Mouse (Mus musculus) intestine, embryonic 16.5 days (tissue): ENCODE data around the gene Me1. TPM values are rescaled to one million over a fixed set of nuclear protein-coding genes. Genes with fewer than 3 reads are reported as not detected.
"Not testable (repeated sequence)": the region's sequence is repeated elsewhere in the genome, so short reads cannot be mapped to it uniquely, and the experiment has no call there.

Experiments used
- ATAC-seq: fragments of 200-750 bp; cut with Nextera tagmentation; 2 replicates; pipeline ENCODE4 v1.8.0; 2017; ENCODE audit warnings: moderate TSS enrichment, moderate library complexity
- H3K27ac ChIP-seq: fragments of 300-500 bp; sonication (generic); 2 replicates; pipeline ENCODE4 v1.5.1; 2014; ENCODE audit warnings: mild to moderate bottlenecking, low read length
- H3K27me3 ChIP-seq: fragments of 300-500 bp; sonication (generic); replicated peaks from 2 replicates; pipeline ENCODE4 v1.6.1; 2014; ENCODE audit warnings: low read length, control low read depth, mixed read lengths; ENCODE audit not compliant: control insufficient read depth, insufficient read depth
- H3K36me3 ChIP-seq: fragments of 300-500 bp; sonication (generic); 2 replicates; pipeline ENCODE4 v1.6.1; 2014; ENCODE audit warnings: low read length, control low read depth; ENCODE audit not compliant: control insufficient read depth, insufficient read depth
- H3K4me1 ChIP-seq: fragments of 300-500 bp; sonication (generic); 2 replicates; pipeline ENCODE4 v1.6.1; 2014; ENCODE audit warnings: low read length, control low read depth, mixed read lengths; ENCODE audit not compliant: control insufficient read depth, insufficient read depth
- H3K4me2 ChIP-seq: fragments of 300-500 bp; sonication (generic); 2 replicates; pipeline ENCODE4 v1.6.1; 2014; ENCODE audit warnings: low read depth, low read length, control low read depth
- H3K4me3 ChIP-seq: fragments of 300-500 bp; sonication (generic); 2 replicates; pipeline ENCODE4 v1.5.1; 2014; ENCODE audit warnings: mild to moderate bottlenecking, low read length
- H3K9ac ChIP-seq: fragments of 300-500 bp; sonication (generic); 2 replicates; pipeline ENCODE4 v1.6.1; 2014; ENCODE audit warnings: low read depth, low read length
- H3K9me3 ChIP-seq: fragments of 300-500 bp; sonication (generic); 2 replicates; pipeline ENCODE4 v1.6.1; 2016; ENCODE audit warnings: low read length, control low read depth; ENCODE audit not compliant: control insufficient read depth
- WGBS: fragments of 180-500 bp; shearing (Covaris S2); extraction: QIAGEN DNeasy Blood & Tissue Kit; methylation state at CpG from one replicate; pipeline ENCODE4 v1.1.7; 2014; 5-methylcytosine and 5-hydroxymethylcytosine counted together
- polyA plus RNA-seq: library from polyadenylated mRNA; unstranded; fragments of >200 nt; fragmentation: Nextera tagmentation; extraction: Ambion mirVana; gene quantifications from 2 replicates; pipeline ENCODE4 v1.2.1, GENCODE M21; 2015

Gene Me1
- polyA plus RNA-seq, 1 experiment from 2014 or later: 23.5 TPM

- Histone ChIP-seq H3K4me3 (no peak overlapping the region), H3K9ac (no peak overlapping the region), H3K4me1 (no peaks in the 10 kb centered on the region), H3K27ac (no peak overlapping the region), H3K9me3 (no peaks in the 10 kb centered on the region), H3K36me3 (no peaks in the 10 kb centered on the region), H3K4me2 (no peak overlapping the region), H3K27me3 (no peaks in the 10 kb centered on the region)
- ATAC-seq: peak; percentile 82
- 55% methylated on average over 1 of the region's 1 CpGs for WGBS
These were observed 80.0 kb downstream of the Me1 start for GRCm38 (mm10) chr9:86615765-86616164.

GRCm38 (mm10) chr9:86612091-86612490, 83.7 kb downstream of the Me1 start:
- no peaks in the 10 kb centered on the region for H3K4me1 ChIP-seq
- H3K9ac ChIP-seq: no peak overlapping the region
- WGBS: 93% methylated on average over 4 of the region's 4 CpGs
- H3K4me2 ChIP-seq: no peak overlapping the region
- no peak overlapping the region for H3K27ac ChIP-seq
- H3K36me3 ChIP-seq: no peaks in the 10 kb centered on the region
- no peak for ATAC-seq
- H3K9me3 ChIP-seq: no peaks in the 10 kb centered on the region
- H3K4me3 ChIP-seq: no peak overlapping the region
- no peaks in the 10 kb centered on the region for H3K27me3 ChIP-seq

DNA sequence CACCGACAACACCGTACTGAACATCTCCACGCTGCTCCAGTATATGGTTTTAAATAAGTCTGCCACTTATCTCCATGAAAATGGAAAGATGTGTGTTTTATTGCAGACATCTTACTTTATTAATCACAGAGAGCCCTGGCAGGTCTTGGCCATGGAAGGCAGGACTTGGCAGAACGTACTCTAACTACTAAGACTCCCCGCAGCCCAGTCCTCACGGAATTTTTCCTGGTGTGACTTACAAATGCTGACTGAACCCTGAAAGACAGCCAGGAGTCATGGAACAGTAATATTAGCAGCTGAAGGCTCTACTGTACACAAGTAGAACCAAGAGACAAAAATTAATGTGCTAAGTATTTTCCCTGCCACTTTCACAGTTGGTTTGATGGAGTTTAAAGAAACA, 90.0 kb downstream of the Me1 start:
- H3K27me3 ChIP-seq: no peaks in the 10 kb centered on the region
- WGBS: 64% methylated on average over 6 of the region's 6 CpGs
- no peaks in the 10 kb centered on the region for H3K9me3 ChIP-seq
- H3K4me1 ChIP-seq: no peaks in the 10 kb centered on the region
- no peak overlapping the region for H3K9ac ChIP-seq
- no peak overlapping the region for H3K27ac ChIP-seq
- H3K36me3 ChIP-seq: no peaks in the 10 kb centered on the region
- H3K4me3 ChIP-seq: no peak overlapping the region
- ATAC-seq: no peak
- H3K4me2 ChIP-seq: no peak overlapping the region

- Histone ChIP-seq H3K9ac (no peak overlapping the region), H3K27me3 (no peaks in the 10 kb centered on the region), H3K36me3 (no peaks in the 10 kb centered on the region), H3K4me3 (no peak overlapping the region), H3K27ac (no peak overlapping the region), H3K9me3 (no peaks in the 10 kb centered on the region), H3K4me2 (no peak overlapping the region), H3K4me1 (no peaks in the 10 kb centered on the region)
- 26% methylated on average over 8 of the region's 8 CpGs for WGBS
- ATAC-seq: peak; percentile 87
These were observed 95.9 kb downstream of the Me1 start for GRCm38 (mm10) chr9:86599723-86600303.

GRCm38 (mm10) chr9:86596983-86597382, 98.8 kb downstream of the Me1 start:
- H3K4me3 ChIP-seq, H3K4me2 ChIP-seq, H3K27ac ChIP-seq, H3K9ac ChIP-seq, H3K4me1 ChIP-seq, H3K36me3 ChIP-seq, H3K27me3 ChIP-seq, ATAC-seq, H3K9me3 ChIP-seq: not testable (repeated sequence)

DNA sequence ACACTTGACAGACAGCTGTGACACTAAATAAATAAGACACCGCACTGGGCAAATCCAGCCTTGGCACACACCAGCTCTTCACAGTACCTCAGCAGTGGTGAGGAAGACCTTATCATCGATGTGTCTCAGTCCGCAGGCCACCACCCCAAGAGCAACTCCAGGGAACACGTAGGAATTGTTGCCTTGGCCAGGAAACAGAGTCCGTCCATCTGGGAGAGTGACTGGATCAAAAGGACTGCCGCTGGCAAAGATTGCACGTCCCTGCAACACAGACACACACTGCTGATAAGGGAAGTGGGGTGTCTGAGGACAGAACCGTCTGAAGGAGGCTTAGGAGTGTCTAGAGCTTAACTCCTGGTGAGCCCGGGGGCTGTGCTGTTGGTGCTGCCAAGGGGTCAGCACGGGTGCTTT, 101.4 kb downstream of the Me1 start:
- not testable (repeated sequence) for H3K4me2 ChIP-seq, H3K4me3 ChIP-seq, H3K4me1 ChIP-seq, H3K36me3 ChIP-seq, H3K9ac ChIP-seq, H3K27me3 ChIP-seq, H3K9me3 ChIP-seq, H3K27ac ChIP-seq
- 50% methylated on average over 10 of the region's 10 CpGs for WGBS
- ATAC-seq: peak; percentile 65

DNA sequence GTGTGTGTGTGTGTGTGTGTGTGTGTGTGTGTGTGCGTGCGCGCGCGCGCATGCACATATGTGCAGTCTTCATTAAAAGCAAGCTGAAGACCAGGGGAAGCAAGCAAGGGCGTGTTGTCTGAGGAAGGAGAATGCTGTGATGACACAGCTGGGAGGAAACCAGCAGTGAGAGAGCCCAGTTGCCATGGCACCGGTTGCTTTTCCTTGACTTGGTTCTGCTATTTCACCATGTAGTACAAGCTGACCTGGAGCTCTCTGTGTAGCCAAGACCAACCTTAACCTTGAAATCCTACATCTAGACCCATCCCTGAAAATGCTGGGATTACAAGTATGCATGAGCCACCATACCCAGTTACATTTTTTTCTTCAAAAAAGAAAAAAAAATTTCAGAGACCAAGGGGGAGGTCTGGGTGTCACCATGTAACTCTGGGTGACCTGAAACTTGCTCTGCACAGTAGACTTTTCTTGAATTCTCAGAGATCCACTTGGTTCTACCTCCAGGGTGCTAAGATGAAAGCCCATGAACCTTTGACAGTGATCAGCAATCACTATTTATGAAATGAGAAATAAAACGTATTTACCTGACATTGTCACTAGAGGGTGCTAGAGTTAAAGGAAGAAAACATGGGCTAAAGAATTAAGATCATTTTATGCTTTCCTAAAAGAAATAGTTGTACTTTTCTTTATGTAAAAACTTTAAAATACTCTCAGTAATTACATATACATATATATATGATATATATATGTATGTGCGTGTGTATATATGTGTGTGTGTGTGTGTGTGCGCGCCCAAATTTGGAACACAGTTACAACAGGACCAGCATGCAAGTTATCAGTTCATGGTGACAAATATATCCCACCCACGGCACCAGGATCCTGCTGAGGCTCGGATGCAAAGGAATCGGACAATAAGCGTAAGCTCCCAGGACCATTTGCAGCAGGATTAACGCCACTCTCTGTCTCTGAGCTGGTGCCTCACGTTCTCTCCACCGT, 102.8 kb downstream of the Me1 start:
- Histone ChIP-seq H3K36me3 (no peaks in the 10 kb centered on the region), H3K4me2 (no peak overlapping the region), H3K27ac (no peak overlapping the region), H3K9ac (no peak overlapping the region), H3K9me3 (0 out of 2 replicates have a peak, but pooled peaks cover 3% of the 10 kb centered on the region), H3K4me3 (no peak overlapping the region), H3K27me3 (no peaks in the 10 kb centered on the region), H3K4me1 (no peaks in the 10 kb centered on the region)
- 73% methylated on average over 19 of the region's 19 CpGs for WGBS
- peak; percentile 17; the same call in 1 of the 2 replicates for ATAC-seq

GRCm38 (mm10) chr9:86587019-86587795, 108.5 kb downstream of the Me1 start:
- ATAC-seq: 0 out of 2 replicates have a peak, but pooled peaks have one; percentile 13
- H3K4me3 ChIP-seq: no peak overlapping the region
- H3K9ac ChIP-seq: no peak overlapping the region
- no peaks in the 10 kb centered on the region for H3K36me3 ChIP-seq
- H3K4me2 ChIP-seq: no peak overlapping the region
- no peak overlapping the region for H3K27ac ChIP-seq
- H3K9me3 ChIP-seq: 0 out of 2 replicates have a peak, but pooled peaks cover 3% of the 10 kb centered on the region
- H3K27me3 ChIP-seq: no peaks in the 10 kb centered on the region
- no peaks in the 10 kb centered on the region for H3K4me1 ChIP-seq
- WGBS: 88% methylated on average over 11 of the region's 11 CpGs

- Histone ChIP-seq H3K27ac (no peak overlapping the region), H3K4me3 (no peak overlapping the region), H3K36me3 (no peaks in the 10 kb centered on the region), H3K9ac (no peak overlapping the region), H3K4me1 (no peaks in the 10 kb centered on the region), H3K4me2 (no peak overlapping the region), H3K27me3 (no peaks in the 10 kb centered on the region), H3K9me3 (no peaks in the 10 kb centered on the region)
- 62% methylated on average over 3 of the region's 3 CpGs for whole genome bisulfite sequencing
- peak; percentile 64 for ATAC-seq
These were observed 112.0 kb downstream of the Me1 start for GRCm38 (mm10) chr9:86583740-86584139.
